Mouse (Mus musculus) limb, embryonic 12.5 days (tissue): ENCODE data around the gene Mycn. TPM values are rescaled to one million over a fixed set of nuclear protein-coding genes. Genes with fewer than 3 reads are reported as not detected.

Experiments
- ATAC-seq: fragments of 200-750 bp; cut with Nextera tagmentation; 2 replicates; pipeline ENCODE4 v1.8.0; 2017; ENCODE audit warnings: low read depth, moderate TSS enrichment; ENCODE audit not compliant: insufficient number of reproducible peaks, insufficient read depth, low FRiP score, low TSS enrichment
- H3K27ac ChIP-seq: fragments of 300-500 bp; sonication (generic); 2 replicates; pipeline ENCODE4 v1.5.1; 2016; ENCODE audit warnings: mild to moderate bottlenecking, moderate library complexity
- H3K27me3 ChIP-seq: fragments of 300-500 bp; sonication (generic); 2 replicates; pipeline ENCODE4 v1.6.1; 2016; ENCODE audit warnings: mild to moderate bottlenecking, moderate library complexity
- H3K36me3 ChIP-seq: fragments of 300-500 bp; sonication (generic); 2 replicates; pipeline ENCODE4 v1.6.1; 2016; ENCODE audit warnings: mild to moderate bottlenecking, moderate library complexity
- H3K4me1 ChIP-seq: fragments of 300-500 bp; sonication (generic); replicated peaks from 2 replicates; pipeline ENCODE4 v1.6.1; 2016
- H3K4me2 ChIP-seq: fragments of 300-500 bp; sonication (generic); 2 replicates; pipeline ENCODE4 v1.6.1; 2016; ENCODE audit warnings: mild to moderate bottlenecking, moderate library complexity
- H3K4me3 ChIP-seq: fragments of 300-500 bp; sonication (generic); replicated peaks from 2 replicates; pipeline ENCODE4 v1.5.1; 2016; ENCODE audit warnings: mild to moderate bottlenecking
- H3K9ac ChIP-seq: fragments of 300-500 bp; sonication (generic); replicated peaks from 2 replicates; pipeline ENCODE4 v1.6.1; 2016; ENCODE audit warnings: mild to moderate bottlenecking, moderate library complexity
- H3K9me3 ChIP-seq: fragments of 300-500 bp; sonication (generic); 2 replicates; pipeline ENCODE4 v1.6.1; 2016; ENCODE audit warnings: mild to moderate bottlenecking, moderate library complexity
- WGBS: fragments of 180-500 bp; shearing (Covaris S2); methylation state at CpG from one replicate; pipeline ENCODE4 v1.1.7; 2016; 5-methylcytosine and 5-hydroxymethylcytosine counted together
- polyA plus RNA-seq: library from polyadenylated mRNA; unstranded; fragments of >200 nt; fragmentation: Nextera tagmentation; extraction: Ambion mirVana; gene quantifications from 2 replicates; pipeline ENCODE4 v1.2.1, GENCODE M21; 2016

Gene Mycn
- polyA plus RNA-seq, 1 experiment from 2014 or later = 129 TPM

GRCm38 (mm10) chr12:12898356-12899126 is 43.2 kb downstream of the Mycn start:
- Histone ChIP-seq H3K27ac (no peak overlapping the region), H3K9me3 (no peaks in the 10 kb centered on the region; the same call in 1 of the 2 replicates), H3K4me1 (no peaks in the 10 kb centered on the region), H3K27me3 (no peaks in the 10 kb centered on the region), H3K36me3 (no peaks in the 10 kb centered on the region), H3K4me3 (no peak overlapping the region), H3K4me2 (no peak overlapping the region), H3K9ac (no peak overlapping the region)
- 74% methylated on average over 2 of the region's 2 CpGs for WGBS
- ATAC-seq = no peak

- Histone ChIP-seq H3K9me3 (no peaks in the 10 kb centered on the region), H3K27ac (no peak overlapping the region), H3K4me3 (no peak overlapping the region), H3K4me2 (no peak overlapping the region), H3K9ac (no peak overlapping the region), H3K27me3 (no peaks in the 10 kb centered on the region), H3K4me1 (no peaks in the 10 kb centered on the region), H3K36me3 (no peaks in the 10 kb centered on the region)
- WGBS = 90% methylated on average over 8 of the region's 8 CpGs
- no peak for ATAC-seq
Observed at GRCm38 (mm10) chr12:12893986-12894385, 47.7 kb downstream of the Mycn start.

GRCm38 (mm10) chr12:12886191-12886889 is 55.4 kb downstream of the Mycn start:
- Histone ChIP-seq H3K27me3 (no peaks in the 10 kb centered on the region), H3K4me3 (no peak overlapping the region), H3K9me3 (no peaks in the 10 kb centered on the region), H3K27ac (no peak overlapping the region), H3K4me1 (0 out of 2 replicates have a peak, but pooled peaks cover 8% of the 10 kb centered on the region), H3K36me3 (no peaks in the 10 kb centered on the region), H3K9ac (no peak overlapping the region), H3K4me2 (no peak overlapping the region)
- 34% methylated on average over 15 of the region's 15 CpGs for WGBS
- no peak for ATAC-seq
